Mouse (Mus musculus) forebrain, postnatal 0 days (tissue): ENCODE data around the gene Slc6a4. TPM values are rescaled to one million over a fixed set of nuclear protein-coding genes. Genes with fewer than 3 reads are reported as not detected.
A peak's percentile ranks its signal among the peaks of the same experiment; 100 is the strongest.

Experiments
- ATAC-seq: fragments of 200-750 bp; cut with Nextera tagmentation; 2 replicates; pipeline ENCODE4 v1.8.0; 2017; ENCODE audit warnings: mild to moderate bottlenecking, moderate library complexity
- DNase-seq: peaks from one replicate; pipeline ENCODE4 v3.0.0-alpha.2; 2015
- H3K27ac ChIP-seq: fragments of 300-500 bp; sonication (generic); 2 replicates; pipeline ENCODE4 v1.5.1; 2014; ENCODE audit warnings: low read depth, mild to moderate bottlenecking, antibody characterized with exemption, low read length, moderate library complexity, mixed read lengths
- H3K27me3 ChIP-seq: fragments of 300-500 bp; sonication (generic); 2 replicates; pipeline ENCODE4 v1.6.1; 2014; ENCODE audit warnings: mild to moderate bottlenecking, low read length, mixed read lengths; ENCODE audit not compliant: insufficient read depth
- H3K36me3 ChIP-seq: fragments of 300-500 bp; sonication (generic); 2 replicates; pipeline ENCODE4 v1.6.1; 2014; ENCODE audit warnings: mild to moderate bottlenecking, moderate library complexity; ENCODE audit not compliant: insufficient read depth
- H3K4me1 ChIP-seq: fragments of 300-500 bp; sonication (generic); 2 replicates; pipeline ENCODE4 v1.6.1; 2014; ENCODE audit warnings: antibody characterized with exemption; ENCODE audit not compliant: insufficient read depth
- H3K4me2 ChIP-seq: fragments of 300-500 bp; sonication (generic); 2 replicates; pipeline ENCODE4 v1.6.1; 2014; ENCODE audit warnings: low read depth, mild to moderate bottlenecking, moderate library complexity
- H3K4me3 ChIP-seq: fragments of 300-500 bp; sonication (generic); 2 replicates; pipeline ENCODE4 v1.5.1; 2014; ENCODE audit warnings: low read depth, low read length, mixed read lengths
- H3K9ac ChIP-seq: fragments of 300-500 bp; sonication (generic); 2 replicates; pipeline ENCODE4 v1.6.1; 2014; ENCODE audit warnings: mild to moderate bottlenecking
- H3K9me3 ChIP-seq: fragments of 300-500 bp; sonication (generic); 2 replicates; pipeline ENCODE4 v1.6.1; 2016; ENCODE audit warnings: low read length
- CTCF ChIP-seq: sonication (generic); IDR thresholded peaks from 2 replicates; pipeline ENCODE4 v1.5.1; 2016; ENCODE audit warnings: antibody characterized with exemption, control low read depth, low read depth
- WGBS: fragments of 180-500 bp; shearing (Covaris S2); extraction: QIAGEN DNeasy Blood & Tissue Kit; methylation state at CpG from one replicate; pipeline ENCODE4 v1.1.7; 2014; 5-methylcytosine and 5-hydroxymethylcytosine counted together
- polyA plus RNA-seq: library from polyadenylated mRNA; unstranded; fragments of >200 nt; fragmentation: Nextera tagmentation; extraction: Ambion mirVana; gene quantifications from 2 replicates; pipeline ENCODE4 v1.2.1, GENCODE M21; 2015
- total RNA-seq: library from RNA; depleted of rRNA; stranded (reverse); fragments of >200 nt; gene quantifications from 2 replicates; pipeline ENCODE4 v1.2.3, GENCODE M21; 2014

The Slc6a4 gene
- total and polyA plus RNA-seq, 2 experiments from 2014 or later, result 3.0 TPM

DNA sequence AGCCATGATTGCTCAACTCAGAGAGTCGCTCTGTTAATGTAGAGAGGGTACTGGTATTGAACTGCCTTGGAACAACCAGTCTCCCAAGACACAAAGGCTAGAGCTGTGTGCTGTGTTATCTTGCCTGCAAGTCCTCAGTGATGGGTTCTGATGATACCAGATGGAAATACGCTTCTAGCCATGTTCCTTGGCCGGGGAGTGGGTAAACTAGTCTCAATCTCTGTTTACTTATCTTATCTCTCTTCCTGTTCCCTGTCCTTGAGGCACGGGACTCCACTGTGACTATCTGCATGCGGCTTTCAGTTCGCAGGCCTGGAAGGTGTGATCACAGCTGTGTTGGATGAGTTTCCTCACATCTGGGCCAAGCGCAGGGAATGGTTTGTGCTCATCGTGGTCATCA lies 21.1 kb downstream of the Slc6a4 start:
- no peaks in the 10 kb centered on the region for H3K4me1 ChIP-seq
- no peak overlapping the region for H3K9ac ChIP-seq
- no peak overlapping the region for H3K4me2 ChIP-seq
- no peak overlapping the region for H3K4me3 ChIP-seq
- H3K27me3 ChIP-seq, result no peaks in the 10 kb centered on the region
- no peak overlapping the region for H3K27ac ChIP-seq
- TF ChIP-seq CTCF, result no peak
- no peaks in the 10 kb centered on the region for H3K36me3 ChIP-seq
- WGBS, result 87% methylated on average over 8 of the region's 8 CpGs
- H3K9me3 ChIP-seq, result no peaks in the 10 kb centered on the region
- ATAC-seq (no peak), DNase-seq (no peak)

DNA sequence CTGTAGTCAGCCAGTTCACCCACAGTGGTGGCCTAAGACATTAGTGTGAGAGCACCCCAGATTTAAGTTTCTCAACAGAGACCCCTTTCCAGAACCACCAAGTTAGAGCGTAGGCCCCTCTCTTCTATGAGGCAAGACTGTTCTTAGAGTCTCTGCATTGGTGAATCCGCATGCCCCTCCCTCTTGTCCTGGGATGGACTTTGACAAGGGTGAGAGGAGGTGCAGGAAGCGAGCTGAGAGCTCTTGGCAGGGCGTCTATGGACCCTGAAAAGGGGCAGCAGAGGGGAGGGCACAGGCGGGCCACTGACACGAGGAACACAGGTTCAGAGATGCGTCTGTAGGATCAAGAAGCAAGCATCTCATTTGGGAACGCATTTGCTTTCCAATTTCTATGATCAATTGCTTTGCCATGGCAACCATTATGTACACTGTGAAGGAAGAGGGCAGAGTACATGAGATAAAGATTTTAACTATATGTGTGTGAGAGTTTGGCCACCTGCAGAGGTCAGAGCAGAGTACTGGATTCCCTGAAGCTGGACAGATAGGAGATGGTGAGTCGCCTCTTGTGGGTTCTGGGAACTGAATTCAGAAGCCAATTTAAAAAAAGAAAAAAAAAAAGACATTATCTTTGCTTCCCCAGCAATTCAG lies 23.5 kb downstream of the Slc6a4 start:
- ATAC-seq (no peak), DNase-seq (no peak)
- H3K27me3 ChIP-seq, result no peaks in the 10 kb centered on the region
- no peaks in the 10 kb centered on the region for H3K4me1 ChIP-seq
- no peak overlapping the region for H3K27ac ChIP-seq
- no peak for TF ChIP-seq CTCF
- WGBS, result 66% methylated on average over 9 of the region's 9 CpGs
- H3K4me3 ChIP-seq, result no peak overlapping the region
- H3K9ac ChIP-seq, result no peak overlapping the region
- no peaks in the 10 kb centered on the region for H3K36me3 ChIP-seq
- no peak overlapping the region for H3K4me2 ChIP-seq
- H3K9me3 ChIP-seq, result no peaks in the 10 kb centered on the region

DNA sequence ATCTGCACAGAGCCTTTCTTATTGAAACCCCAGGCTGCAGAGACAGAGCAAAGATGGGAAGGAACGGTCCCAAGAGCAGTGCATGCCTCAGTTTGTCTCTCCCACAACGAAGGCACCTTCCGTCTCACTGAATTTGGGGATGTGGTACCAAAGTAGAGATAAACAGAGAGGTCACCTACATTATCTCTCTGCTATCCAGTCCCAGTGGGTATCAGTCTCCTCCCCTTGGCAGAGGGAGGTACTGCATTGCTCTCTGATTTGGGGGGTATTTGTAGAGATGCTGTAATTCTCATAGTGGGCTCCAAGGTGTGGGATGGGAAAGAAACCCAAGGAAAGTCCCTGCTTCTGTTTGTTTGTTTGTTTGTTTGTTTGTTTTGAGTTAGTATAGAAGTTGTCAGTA lies 28.2 kb downstream of the Slc6a4 start:
- Histone ChIP-seq H3K36me3 (no peaks in the 10 kb centered on the region), H3K4me1 (no peaks in the 10 kb centered on the region), H3K9me3 (no peaks in the 10 kb centered on the region), H3K9ac (no peak overlapping the region), H3K27ac (no peak overlapping the region), H3K4me2 (no peak overlapping the region), H3K4me3 (no peak overlapping the region), H3K27me3 (no peaks in the 10 kb centered on the region)
- ATAC-seq (no peak), DNase-seq (no peak)
- TF ChIP-seq CTCF, result 0 out of 2 replicates have a peak, but pooled peaks have one; percentile 33
- 87% methylated on average over 3 of the region's 3 CpGs for WGBS

DNA sequence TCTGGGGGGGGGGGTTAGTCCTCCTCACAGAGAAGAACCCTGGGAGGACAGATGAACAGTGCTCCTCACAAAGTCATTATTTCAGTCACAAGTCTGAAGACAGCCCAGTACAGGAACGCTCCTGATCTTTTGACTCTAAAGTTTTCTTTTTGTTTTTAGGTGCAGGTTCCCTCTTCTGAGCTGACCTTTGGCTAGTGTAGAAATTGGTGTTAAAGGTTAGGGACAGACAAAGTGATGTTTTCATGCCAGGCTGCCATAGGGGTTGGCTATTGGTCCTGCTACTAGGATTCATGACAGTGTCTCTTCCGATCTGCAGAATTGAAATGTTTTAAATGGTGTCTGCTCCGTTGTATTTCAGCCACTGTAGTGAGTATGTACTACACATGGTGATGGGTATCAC lies 29.8 kb downstream of the Slc6a4 start:
- H3K9me3 ChIP-seq, result no peaks in the 10 kb centered on the region
- H3K4me2 ChIP-seq, result no peak overlapping the region
- H3K27me3 ChIP-seq, result no peaks in the 10 kb centered on the region
- TF ChIP-seq CTCF, result no peak
- WGBS, result 92% methylated on average over 3 of the region's 3 CpGs
- no peaks in the 10 kb centered on the region for H3K4me1 ChIP-seq
- no peak overlapping the region for H3K4me3 ChIP-seq
- H3K27ac ChIP-seq, result no peak overlapping the region
- ATAC-seq (no peak), DNase-seq (no peak)
- H3K9ac ChIP-seq, result no peak overlapping the region
- H3K36me3 ChIP-seq, result no peaks in the 10 kb centered on the region

DNA sequence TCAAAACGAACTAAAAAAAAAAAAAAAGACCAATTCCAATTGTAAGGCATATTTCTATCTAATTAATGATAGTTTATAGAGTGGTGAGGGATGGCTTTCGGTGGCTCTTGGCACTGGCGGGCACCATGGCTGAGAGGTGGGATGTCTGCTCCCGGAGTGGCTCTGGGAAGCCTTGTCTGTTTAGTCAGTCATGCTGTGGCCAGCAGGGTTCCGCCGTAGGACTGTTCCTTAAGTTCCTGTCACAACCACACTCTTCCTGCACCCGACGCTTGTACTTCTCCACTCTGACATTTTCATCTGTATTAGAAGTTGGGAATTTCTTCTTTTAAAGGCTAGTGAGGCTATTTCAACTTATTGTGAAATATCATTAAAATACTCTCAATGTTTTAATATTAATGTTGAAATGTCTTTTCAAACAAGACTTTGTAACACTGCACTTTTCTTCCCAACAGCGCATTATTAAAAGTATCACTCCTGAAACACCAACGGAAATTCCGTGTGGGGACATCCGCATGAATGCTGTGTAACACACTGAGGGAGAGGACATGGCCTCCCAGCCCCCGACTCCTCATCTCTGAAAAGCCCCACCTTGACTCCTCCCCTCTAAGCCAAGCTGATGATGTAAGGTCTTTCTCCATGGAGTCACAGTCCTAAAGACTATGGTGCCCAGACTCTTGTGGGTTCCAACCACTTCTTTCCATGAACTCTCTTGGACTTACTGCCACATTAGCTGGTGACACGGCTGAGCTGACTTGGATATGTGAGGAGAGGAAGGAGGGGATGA lies 32.9 kb downstream of the Slc6a4 start:
- Histone ChIP-seq H3K27ac (no peak overlapping the region), H3K4me1 (no peaks in the 10 kb centered on the region), H3K36me3 (no peaks in the 10 kb centered on the region), H3K27me3 (no peaks in the 10 kb centered on the region), H3K9me3 (no peaks in the 10 kb centered on the region), H3K4me3 (no peak overlapping the region), H3K4me2 (no peak overlapping the region), H3K9ac (no peak overlapping the region)
- DNase-seq (no peak), ATAC-seq (no peak)
- 79% methylated on average over 14 of the region's 14 CpGs for WGBS
- no peak for TF ChIP-seq CTCF

DNA sequence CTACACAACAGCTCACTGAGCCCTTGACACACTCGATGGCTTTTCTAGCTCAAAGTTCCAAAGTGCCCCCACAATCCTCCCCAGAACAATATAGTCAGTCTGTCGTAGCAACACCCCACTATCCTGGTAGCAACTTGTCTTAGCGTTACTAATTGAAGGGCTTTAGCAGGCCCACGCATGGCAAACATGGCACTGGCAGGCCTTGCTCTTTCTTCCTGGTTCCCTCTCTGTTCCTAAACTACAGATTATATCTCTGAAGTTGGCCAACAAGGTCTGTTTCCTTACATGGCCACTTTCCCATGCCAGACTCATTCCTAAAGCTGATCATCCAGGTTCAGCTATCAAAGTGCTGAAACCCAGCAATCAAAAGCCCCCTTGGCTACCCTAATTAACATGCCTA lies 43.5 kb downstream of the Slc6a4 start:
- DNase-seq, result no peak
- Histone ChIP-seq H3K27me3 (no peaks in the 10 kb centered on the region), H3K36me3 (peaks cover 16% of the 10 kb centered on the region), H3K4me3 (no peak overlapping the region), H3K9me3 (no peaks in the 10 kb centered on the region), H3K4me1 (no peaks in the 10 kb centered on the region), H3K4me2 (no peak overlapping the region), H3K27ac (no peak overlapping the region), H3K9ac (no peak overlapping the region)
- no peak for TF ChIP-seq CTCF
- WGBS, result 85% methylated on average over 4 of the region's 4 CpGs
- no peak for ATAC-seq

DNA sequence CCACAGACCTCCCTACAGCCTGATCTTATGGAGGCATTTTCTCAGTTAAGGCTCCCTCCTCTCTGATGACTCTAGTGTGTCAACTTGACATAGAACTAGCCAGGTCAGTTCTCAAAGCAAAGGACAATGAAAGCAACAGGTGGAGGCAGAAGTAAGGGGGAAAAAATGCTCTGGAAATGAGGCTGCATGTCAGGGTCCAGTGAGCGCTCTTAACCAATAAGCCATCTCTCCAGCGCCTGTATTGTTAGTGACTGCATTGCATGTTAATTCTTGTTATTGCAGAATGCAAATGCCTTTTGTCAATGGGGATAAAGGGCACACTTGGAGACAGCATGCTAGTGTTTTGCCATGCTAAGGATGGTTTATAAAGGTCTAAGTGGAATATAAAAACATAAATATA lies 44.4 kb downstream of the Slc6a4 start:
- H3K9ac ChIP-seq, result no peak overlapping the region
- H3K4me1 ChIP-seq, result no peaks in the 10 kb centered on the region
- DNase-seq (no peak), ATAC-seq (no peak)
- no peak for TF ChIP-seq CTCF
- no peak overlapping the region for H3K4me2 ChIP-seq
- H3K4me3 ChIP-seq, result no peak overlapping the region
- whole genome bisulfite sequencing, result 74% methylated on average over 2 of the region's 2 CpGs
- peaks cover 16% of the 10 kb centered on the region for H3K36me3 ChIP-seq
- no peaks in the 10 kb centered on the region for H3K27me3 ChIP-seq
- H3K9me3 ChIP-seq, result no peaks in the 10 kb centered on the region
- H3K27ac ChIP-seq, result no peak overlapping the region
